Mouse (Mus musculus) liver, embryonic 14.5 days (tissue): ENCODE data around the gene Krt28.

Experiments
- CTCF ChIP-seq: IDR thresholded peaks from 2 replicates; pipeline ENCODE4 v1.5.1; 2016; ENCODE audit warnings: antibody characterized with exemption, low read depth, control low read depth
- EP300 ChIP-seq: IDR thresholded peaks from 2 replicates; pipeline ENCODE4 v1.6.1; 2016; ENCODE audit warnings: antibody characterized with exemption, low read depth

DNA sequence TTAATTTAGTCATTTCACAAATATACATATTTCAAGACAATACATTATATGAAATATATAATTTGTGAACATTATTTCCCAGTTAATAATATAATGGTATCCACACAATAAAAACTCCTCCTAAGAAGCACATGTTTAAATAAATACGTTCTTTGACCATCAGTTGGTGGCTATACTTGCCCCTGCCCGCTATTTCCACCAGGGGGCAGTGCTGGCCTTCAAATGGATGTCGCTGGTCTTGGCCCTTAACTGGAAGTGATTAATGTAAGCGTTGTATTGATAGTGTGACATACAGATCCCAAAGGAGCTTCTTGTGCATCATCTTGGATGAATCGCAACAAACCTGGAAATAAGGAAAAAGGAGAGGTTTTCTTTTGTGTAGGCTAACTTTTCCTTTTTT is 4.9 kb upstream of the Krt28 start:
- TF ChIP-seq CTCF (peak; percentile 86), EP300 (no peak)
